Mouse (Mus musculus): Measurements from ENCODE around the gene Grasp. TPM values are rescaled to one million over a fixed set of nuclear protein-coding genes. Genes with fewer than 3 reads are reported as not detected.

The Grasp gene
- 39.7 and 41.0 TPM in 2 replicates for polyA plus RNA-seq (2012; rRNA removed)

GRCm38 (mm10) chr15:101224006-101224906 is at the start of gene Grasp:
Gene Grasp (plus strand): TSS chr15:101224188.
- Histone ChIP-seq H3K27ac (ENCODE audit: insufficient read depth, low read length) (peak within 1 kb of the TSS; percentile 93), H3K4me3 (ENCODE audit: insufficient read depth, low read length) (peak within 1 kb of the TSS; percentile 89), H3K4me1 (ENCODE audit: control insufficient read depth, insufficient read depth, low read length) (peaks cover 7% of the 10 kb centered on the region)
- TF ChIP-seq POLR2A (IDR thresholded peaks at IDR 0.05; ENCODE audit: extremely low read depth, insufficient read depth, low read length) (peak; percentile 97), CTCF (IDR thresholded peaks at IDR 0.05; ENCODE audit: extremely low read depth, insufficient read depth, low read length) (no peak)

DNA sequence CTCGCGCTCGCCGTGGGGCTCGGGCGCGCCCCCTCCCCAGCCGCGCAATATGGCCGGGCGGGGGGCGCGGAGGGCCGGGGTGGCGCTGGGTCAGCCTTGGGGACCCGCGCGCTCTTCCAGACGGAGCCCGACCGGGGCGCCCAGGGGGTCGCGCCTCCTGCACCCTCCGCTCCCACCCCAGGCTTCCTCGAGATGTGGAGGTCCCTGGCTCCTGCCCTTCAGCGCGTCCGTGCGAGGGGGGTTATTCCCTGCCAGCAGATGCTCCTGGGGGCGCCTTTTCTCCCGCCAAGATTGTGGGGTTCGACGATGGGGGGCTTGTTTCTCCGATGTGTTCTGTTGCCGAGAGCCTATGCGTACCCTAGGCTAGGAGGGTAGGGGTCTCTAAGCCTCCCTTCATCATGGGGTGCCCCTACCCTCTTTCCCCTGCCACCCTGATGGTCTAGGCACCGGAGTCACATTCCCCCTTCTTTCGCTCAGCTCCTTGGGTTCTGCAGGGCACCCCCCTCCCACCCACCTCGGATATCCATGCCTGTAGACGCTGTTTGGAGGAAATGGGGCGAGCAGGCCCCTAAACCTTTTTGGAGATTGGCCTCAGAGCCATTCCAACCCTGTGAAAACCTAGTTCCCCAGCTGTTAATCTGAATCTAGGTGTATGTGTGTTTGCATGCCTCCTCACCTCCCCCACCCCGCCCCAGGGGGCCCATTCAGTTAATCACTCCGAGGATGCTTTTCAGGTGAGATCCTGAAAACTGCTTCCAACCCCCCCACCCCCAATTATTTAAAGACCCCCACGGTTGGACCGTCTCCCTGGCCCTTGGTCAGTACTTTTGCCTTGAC is 49.5 kb upstream of the Grasp start:
- Histone ChIP-seq H3K4me1 (ENCODE audit: control insufficient read depth, insufficient read depth, low read length) (peaks cover 8% of the 10 kb centered on the region), H3K4me3 (ENCODE audit: insufficient read depth, low read length) (peak overlapping the region; percentile 96), H3K27ac (ENCODE audit: insufficient read depth, low read length) (peak overlapping the region; percentile 84)
- TF ChIP-seq POLR2A (IDR thresholded peaks at IDR 0.05; ENCODE audit: extremely low read depth, insufficient read depth, low read length) = no peak

DNA sequence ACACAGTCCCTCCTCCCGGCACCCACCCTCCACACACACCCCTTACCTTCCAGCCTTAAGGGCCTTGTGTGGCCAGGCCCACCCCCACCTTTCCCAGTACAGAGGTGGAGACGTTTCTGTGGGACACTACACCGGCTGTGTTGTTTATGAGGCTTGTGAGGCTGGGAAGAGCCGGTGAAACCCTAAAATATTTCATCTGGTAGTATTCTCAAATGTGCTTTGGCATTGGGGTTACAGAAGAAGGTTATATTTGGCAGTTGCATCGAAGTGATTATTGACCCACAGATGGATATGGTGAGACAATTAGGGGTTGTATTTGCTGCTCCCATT is 48.9 kb upstream of the Grasp start:
- Histone ChIP-seq H3K4me1 (ENCODE audit: control insufficient read depth, insufficient read depth, low read length) (peaks cover 8% of the 10 kb centered on the region), H3K27ac (ENCODE audit: insufficient read depth, low read length) (peak overlapping the region; percentile 84), H3K4me3 (ENCODE audit: insufficient read depth, low read length) (peak overlapping the region; percentile 96)
- TF ChIP-seq CTCF (IDR thresholded peaks at IDR 0.05; ENCODE audit: extremely low read depth, insufficient read depth, low read length) (no peak), POLR2A (IDR thresholded peaks at IDR 0.05; ENCODE audit: extremely low read depth, insufficient read depth, low read length) (no peak)

GRCm38 (mm10) chr15:101175613-101176283 is 48.2 kb upstream of the Grasp start:
- Histone ChIP-seq H3K27ac (ENCODE audit: insufficient read depth, low read length) (peak overlapping the region; percentile 84), H3K4me3 (ENCODE audit: insufficient read depth, low read length) (peak overlapping the region; percentile 96), H3K4me1 (ENCODE audit: control insufficient read depth, insufficient read depth, low read length) (peaks cover 9% of the 10 kb centered on the region)
- TF ChIP-seq POLR2A (IDR thresholded peaks at IDR 0.05; ENCODE audit: extremely low read depth, insufficient read depth, low read length) (0 out of 2 replicates have a peak, but pooled peaks have one; percentile 15), CTCF (IDR thresholded peaks at IDR 0.05; ENCODE audit: extremely low read depth, insufficient read depth, low read length) (no peak)

- Histone ChIP-seq H3K27ac (ENCODE audit: insufficient read depth, low read length) (no peak overlapping the region), H3K4me1 (ENCODE audit: control insufficient read depth, insufficient read depth, low read length) (peaks cover 9% of the 10 kb centered on the region), H3K4me3 (ENCODE audit: insufficient read depth, low read length) (peak overlapping the region; percentile 96)
- TF ChIP-seq CTCF (IDR thresholded peaks at IDR 0.05; ENCODE audit: extremely low read depth, insufficient read depth, low read length) (no peak), POLR2A (IDR thresholded peaks at IDR 0.05; ENCODE audit: extremely low read depth, insufficient read depth, low read length) (no peak)
Observed at GRCm38 (mm10) chr15:101176284-101176680, 47.7 kb upstream of the Grasp start.

DNA sequence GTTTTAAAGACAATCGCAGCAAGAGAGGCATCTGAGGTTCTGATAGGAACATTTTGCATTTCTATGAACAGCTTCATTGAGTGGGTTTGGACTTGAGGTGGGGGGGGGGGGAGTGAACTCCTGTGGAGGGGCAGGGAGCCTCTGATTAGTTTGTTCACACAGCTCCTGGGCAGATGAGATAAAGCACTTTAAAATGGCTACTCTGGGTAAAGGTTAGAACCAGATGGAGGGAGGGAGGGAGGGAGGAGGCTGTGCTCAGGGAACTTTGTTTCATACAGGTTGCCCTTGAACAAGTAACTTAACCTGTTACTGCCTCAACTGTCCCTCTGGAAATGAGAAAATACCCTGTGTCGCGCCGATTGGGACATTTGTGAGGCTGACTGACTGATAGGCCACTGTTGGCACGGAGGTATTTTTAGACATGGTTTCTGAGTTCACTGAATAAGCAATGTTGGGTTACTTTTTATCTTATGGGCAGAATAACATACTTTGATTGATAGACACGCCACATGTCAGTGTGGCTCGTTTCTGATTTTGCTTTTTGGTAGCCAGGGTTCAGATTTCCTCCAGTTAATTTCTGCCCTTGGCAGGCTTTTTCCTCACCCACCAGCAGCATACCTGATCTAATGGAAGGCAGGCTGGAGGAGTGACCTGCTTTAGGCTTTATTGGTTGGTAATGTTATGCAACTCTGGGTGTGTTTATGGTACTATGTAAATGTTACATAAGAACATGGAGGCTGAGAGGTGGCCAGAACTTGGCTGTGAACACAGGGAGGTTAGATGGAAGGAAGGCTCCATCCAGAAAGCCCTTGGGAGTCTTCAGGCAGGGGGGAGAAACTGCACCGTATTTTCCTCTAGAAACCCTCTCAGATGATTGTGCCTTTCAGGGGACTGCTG is 46.9 kb upstream of the Grasp start:
- TF ChIP-seq CTCF (IDR thresholded peaks at IDR 0.05; ENCODE audit: extremely low read depth, insufficient read depth, low read length) (no peak), POLR2A (IDR thresholded peaks at IDR 0.05; ENCODE audit: extremely low read depth, insufficient read depth, low read length) (no peak)
- Histone ChIP-seq H3K4me3 (ENCODE audit: insufficient read depth, low read length) (no peak overlapping the region; the same call in 1 of the 2 replicates), H3K27ac (ENCODE audit: insufficient read depth, low read length) (0 out of 2 replicates have a peak overlapping the region, but pooled peaks have one; percentile 29), H3K4me1 (ENCODE audit: control insufficient read depth, insufficient read depth, low read length) (peaks cover 11% of the 10 kb centered on the region)

- TF ChIP-seq POLR2A (IDR thresholded peaks at IDR 0.05; ENCODE audit: extremely low read depth, insufficient read depth, low read length) (no peak), CTCF (IDR thresholded peaks at IDR 0.05; ENCODE audit: extremely low read depth, insufficient read depth, low read length) (no peak)
- Histone ChIP-seq H3K4me3 (ENCODE audit: insufficient read depth, low read length) (no peak overlapping the region), H3K27ac (ENCODE audit: insufficient read depth, low read length) (no peak overlapping the region), H3K4me1 (ENCODE audit: control insufficient read depth, insufficient read depth, low read length) (peaks cover 11% of the 10 kb centered on the region)
Observed at GRCm38 (mm10) chr15:101180363-101181105, 43.5 kb upstream of the Grasp start.

DNA sequence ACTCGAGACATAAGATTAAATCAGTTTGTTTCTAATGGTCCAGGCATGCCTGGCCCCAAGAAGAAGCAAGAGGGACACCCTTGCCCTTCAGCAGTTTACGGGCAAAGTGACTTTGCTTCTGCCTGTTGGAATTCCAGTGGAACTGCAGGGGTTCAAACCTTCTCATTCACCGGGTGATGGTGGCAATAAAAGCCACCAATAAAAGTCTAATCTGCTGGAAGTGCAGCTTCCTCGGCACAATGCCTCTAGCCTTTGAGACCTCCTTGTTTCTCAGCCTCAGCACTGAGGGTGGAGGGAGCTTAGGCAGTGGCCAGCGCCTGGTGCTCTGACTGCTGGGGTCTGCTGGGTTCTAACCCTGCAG is 42.9 kb upstream of the Grasp start:
- Histone ChIP-seq H3K27ac (ENCODE audit: insufficient read depth, low read length) (no peak overlapping the region), H3K4me3 (ENCODE audit: insufficient read depth, low read length) (no peak overlapping the region), H3K4me1 (ENCODE audit: control insufficient read depth, insufficient read depth, low read length) (peaks cover 11% of the 10 kb centered on the region)
- TF ChIP-seq POLR2A (IDR thresholded peaks at IDR 0.05; ENCODE audit: extremely low read depth, insufficient read depth, low read length) = no peak
- TF ChIP-seq CTCF (IDR thresholded peaks at IDR 0.05; ENCODE audit: extremely low read depth, insufficient read depth, low read length) = no peak

Measured in cortical plate, adult 2 months (tissue).